Mouse (Mus musculus): ENCODE data around the gene Stambpl1. TPM values are rescaled to one million over a fixed set of nuclear protein-coding genes. Genes with fewer than 3 reads are reported as not detected.

Stambpl1 gene
- 10 to 100 TPM in 1 of 2 experiments, 1 to 10 TPM in 1; 3.1 to 15.1 TPM for polyA plus RNA-seq (2012; fragmentation: generic; extraction: Trizol)

GRCm38 (mm10) chr19:34192008-34192963 is at the start of gene Stambpl1:
Gene Stambpl1 (plus strand): TSS chr19:34192229.

DNA sequence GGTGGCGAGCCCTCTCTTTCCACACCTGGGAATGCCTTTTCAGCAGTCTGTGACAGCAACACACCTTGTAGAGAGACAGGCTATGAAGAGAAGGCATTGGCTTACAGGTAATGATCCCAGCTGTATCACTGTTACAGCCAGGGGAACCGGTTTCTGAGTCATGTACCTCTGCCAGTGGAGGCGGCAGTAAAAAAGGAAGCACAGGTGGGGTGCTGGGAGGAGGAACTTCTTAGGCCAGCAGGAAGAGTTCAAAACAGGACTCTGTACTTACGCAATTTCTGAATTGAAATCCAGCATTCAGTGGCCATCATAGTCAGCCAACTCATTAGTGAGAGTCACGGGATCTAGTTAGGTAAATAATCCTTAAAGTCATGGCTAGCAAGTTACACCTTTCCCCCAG is 26.1 kb upstream of the Stambpl1 start, which contains the start of gene Ankrd22:
Gene Ankrd22, minus strand, starts transcription at position 163 of the 400 bp plus-strand sequence.

DNA sequence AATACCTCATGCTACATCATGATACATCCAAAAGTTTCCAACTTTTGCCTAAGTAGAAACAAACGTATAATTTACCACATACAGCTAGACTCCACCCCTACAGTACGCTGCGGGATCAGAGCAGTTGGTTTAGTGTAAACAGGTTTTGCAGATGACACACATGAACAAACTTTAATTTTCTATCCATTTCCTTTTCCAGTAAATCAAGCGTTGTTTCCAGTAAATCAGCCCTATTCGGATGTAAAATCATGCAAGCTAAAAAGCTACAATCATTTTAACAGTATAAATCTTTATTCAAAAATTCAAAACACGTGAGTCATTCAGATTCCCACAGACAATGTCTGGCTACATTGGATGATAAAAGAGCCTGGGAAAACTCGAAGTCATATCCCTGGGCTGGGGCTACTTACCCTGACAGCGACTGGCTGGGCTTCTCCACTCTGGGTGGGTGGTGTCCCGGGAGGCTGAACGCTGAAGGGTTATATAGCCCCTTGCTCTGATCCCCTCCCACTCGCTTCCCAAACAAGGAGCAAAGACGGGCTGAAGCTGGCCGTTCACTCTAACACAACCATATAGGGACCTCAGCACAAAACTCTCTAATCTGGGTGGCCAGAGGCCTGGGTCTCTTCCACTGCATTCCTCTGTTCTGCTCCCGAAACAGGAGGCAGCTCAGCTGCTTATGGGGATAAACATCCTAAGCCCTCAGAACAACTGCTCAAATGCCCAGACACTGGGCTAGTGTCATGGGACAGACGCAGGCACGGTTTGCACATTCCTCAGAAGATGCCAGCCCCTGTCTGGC is 63.1 kb downstream of the Stambpl1 start, which contains the start of gene Acta2:
Gene Acta2, minus strand, starts transcription at position 711 of the 802 bp plus-strand sequence.

Other genes starting within 250 kb of the Stambpl1 start
- not detected for gene Lipf, start 231.0 kb upstream of the Stambpl1 start, polyA plus RNA-seq (2012; fragmentation: generic; extraction: Trizol)
- not detected for gene Lipk, start 183.9 kb upstream of the Stambpl1 start, polyA plus RNA-seq (2012; fragmentation: generic; extraction: Trizol)
- gene Lipn, start 124.9 kb upstream of the Stambpl1 start, polyA plus RNA-seq (2012; fragmentation: generic; extraction: Trizol) = not detected
- not detected for gene Lipm, start 91.3 kb upstream of the Stambpl1 start, polyA plus RNA-seq (2012; fragmentation: generic; extraction: Trizol)
- not detected for gene Ankrd22, start 26.2 kb upstream of the Stambpl1 start, polyA plus RNA-seq (2012; fragmentation: generic; extraction: Trizol)
- gene Acta2, start 63.4 kb downstream of the Stambpl1 start, polyA plus RNA-seq (2012; fragmentation: generic; extraction: Trizol) = 100 to 1,000 TPM; 163 to 208 TPM
- gene Fas, start 98.4 kb downstream of the Stambpl1 start, polyA plus RNA-seq (2012; fragmentation: generic; extraction: Trizol) = 10 to 100 TPM in 1 of 2 experiments, under 1 TPM in 1; 0.96 to 12.4 TPM